Mouse (Mus musculus): ENCODE results near the gene Gba2.

DNA sequence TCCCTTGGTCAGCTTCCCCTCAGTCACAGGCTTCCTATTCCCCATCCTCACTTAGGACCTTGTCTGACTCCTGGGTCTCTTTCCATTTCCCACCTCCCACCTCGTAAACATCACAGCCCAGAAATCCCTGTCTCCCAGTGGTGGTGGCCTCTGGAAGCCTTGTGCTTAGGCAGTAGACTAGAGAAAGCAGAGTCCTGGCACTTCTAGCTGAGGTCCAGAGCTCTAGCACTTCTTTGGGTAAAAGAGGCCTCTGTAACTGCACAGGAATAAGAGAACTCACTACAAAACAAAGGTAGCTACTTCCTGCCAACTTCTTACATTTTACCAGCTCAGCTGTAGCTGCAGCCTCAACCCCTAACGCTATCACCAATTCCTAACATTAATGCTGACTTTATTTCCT is 17.7 kb downstream of the Gba2 start:
- TF ChIP-seq CTCF (IDR thresholded peaks at IDR 0.05; ENCODE audit: borderline replicate concordance, insufficient read depth, low read depth, low read length), result no peak
- TF ChIP-seq POLR2A (IDR thresholded peaks at IDR 0.05; ENCODE audit: borderline replicate concordance, insufficient read depth, low read length), result no peak

Data from cerebellum, adult 2 months (tissue).